10 mouse cellular contexts compared by ENCODE assay signal in genomic region chr8:120506562-120506961, GRCm38 (mm10).
DNase-seq lines count a peak whose midpoint lies in the region; ATAC-seq and TF ChIP-seq lines count a peak whose summit lies in the region.
"Had no signal": no experiment of that assay in that cellular context is flagged by ENCODE, and none has a peak within 500 bp of the region (broad histone marks: within the 10 kb centered on the region; RNA-seq: fewer than 3 reads in every experiment).

No protein-coding gene starts in this region.

- H3K9ac ChIP-seq in forebrain, embryonic 12.5 days: 0 out of 2 replicates have a peak overlapping the region, but pooled peaks have one; percentile 2
- H3K9ac ChIP-seq in forebrain, embryonic 11.5 days (ENCODE audit: low read length): no peak overlapping the region
- H3K9ac ChIP-seq in lung, embryonic 14.5 days: no peak overlapping the region
- no peak overlapping the region for H3K9ac ChIP-seq in forebrain, embryonic 15.5 days (replicated peaks)
- H3K9ac ChIP-seq: limb, embryonic 13.5 days had no signal

- H3K4me3 ChIP-seq in forebrain, embryonic 12.5 days (replicated peaks): no peak overlapping the region
- no peak overlapping the region for H3K4me3 ChIP-seq in forebrain, embryonic 11.5 days (ENCODE audit: low read depth, low read length)
- no peak overlapping the region for H3K4me3 ChIP-seq in lung, embryonic 14.5 days (ENCODE audit: low read depth, low read length)
- no peak overlapping the region for H3K4me3 ChIP-seq in forebrain, embryonic 15.5 days
- H3K4me3 ChIP-seq: limb, embryonic 13.5 days had no signal

- peaks cover 100% of the 10 kb centered on the region for H3K4me1 ChIP-seq in forebrain, embryonic 12.5 days
- peaks cover 84% of the 10 kb centered on the region for H3K4me1 ChIP-seq in forebrain, embryonic 11.5 days (replicated peaks; ENCODE audit: control insufficient read depth, insufficient read depth, low read length)
- peaks cover 54% of the 10 kb centered on the region for H3K4me1 ChIP-seq in lung, embryonic 14.5 days (ENCODE audit: insufficient read depth)
- H3K4me1 ChIP-seq in forebrain, embryonic 15.5 days: peaks cover 95% of the 10 kb centered on the region

- no peaks in the 10 kb centered on the region for H3K9me3 ChIP-seq in forebrain, embryonic 12.5 days
- H3K9me3 ChIP-seq in forebrain, embryonic 11.5 days (ENCODE audit: control insufficient read depth, low read length): no peaks in the 10 kb centered on the region
- no peaks in the 10 kb centered on the region for H3K9me3 ChIP-seq in lung, embryonic 14.5 days (ENCODE audit: low read depth, low read length)
- no peaks in the 10 kb centered on the region for H3K9me3 ChIP-seq in forebrain, embryonic 15.5 days
- H3K9me3 ChIP-seq: limb, embryonic 13.5 days had no signal

- ATAC-seq in forebrain, embryonic 12.5 days (ENCODE audit: low FRiP score): no peak
- no peak for ATAC-seq in forebrain, embryonic 11.5 days (replicated peaks; ENCODE audit: low FRiP score)
- ATAC-seq in lung, embryonic 14.5 days (ENCODE audit: insufficient read depth): no peak
- ATAC-seq in forebrain, embryonic 15.5 days (replicated peaks): no peak
- no peak for ATAC-seq in erythroblast, adult 5-6 weeks (replicated peaks; ENCODE audit: low FRiP score, poor library complexity, severe bottlenecking)

- DNase-seq in forebrain, embryonic 11.5 days (ENCODE audit: low spot score): no peak
- no peak for DNase-seq in lung, embryonic 14.5 days
- no peak for DNase-seq in lung, postnatal 14 days
- DNase-seq in naive thymus-derived CD4-positive, alpha-beta T cell, adult 2 months (ENCODE audit: low read depth): peak; percentile 47
- DNase-seq in embryo, embryonic 10.5 days (ENCODE audit: low spot score): no peak
- DNase-seq: adrenal gland, adult 2 months had no signal

- WGBS in forebrain, embryonic 12.5 days: 58% methylated on average over 2 of the region's 2 CpGs
- 46% methylated on average over 2 of the region's 2 CpGs for WGBS in forebrain, embryonic 11.5 days
- 57% methylated on average over 2 of the region's 2 CpGs for WGBS in lung, embryonic 14.5 days
- WGBS in forebrain, embryonic 15.5 days: 48% methylated on average over 2 of the region's 2 CpGs

- peak overlapping the region; percentile 54 for H3K4me2 ChIP-seq in forebrain, embryonic 12.5 days
- no peak overlapping the region for H3K4me2 ChIP-seq in forebrain, embryonic 11.5 days (ENCODE audit: low read depth, low read length, severe bottlenecking)
- H3K4me2 ChIP-seq in lung, embryonic 14.5 days: no peak overlapping the region
- H3K4me2 ChIP-seq in forebrain, embryonic 15.5 days (replicated peaks): no peak overlapping the region
- H3K4me2 ChIP-seq: limb, embryonic 13.5 days had no signal

- no peak overlapping the region for H3K27ac ChIP-seq in forebrain, embryonic 12.5 days
- no peak overlapping the region for H3K27ac ChIP-seq in forebrain, embryonic 11.5 days (ENCODE audit: low read depth, low read length)
- H3K27ac ChIP-seq in lung, embryonic 14.5 days (ENCODE audit: low read depth): no peak overlapping the region
- peak overlapping the region; percentile 88 for H3K27ac ChIP-seq in forebrain, embryonic 15.5 days (replicated peaks)
- H3K27ac ChIP-seq: limb, embryonic 13.5 days had no signal

- H3K27me3 ChIP-seq in forebrain, embryonic 12.5 days: peaks cover 27% of the 10 kb centered on the region
- H3K27me3 ChIP-seq in forebrain, embryonic 11.5 days (ENCODE audit: control insufficient read depth, insufficient read depth, low read length): peaks cover 8% of the 10 kb centered on the region; the same call in 1 of the 2 replicates
- H3K27me3 ChIP-seq in lung, embryonic 14.5 days (ENCODE audit: insufficient read depth, low read length): no peaks in the 10 kb centered on the region
- H3K27me3 ChIP-seq in forebrain, embryonic 15.5 days: no peaks in the 10 kb centered on the region

- peak; percentile 61 for TF ChIP-seq CTCF in lung, embryonic 14.5 days (IDR thresholded peaks at IDR 0.05; ENCODE audit: low read depth)

- H3K36me3 ChIP-seq in forebrain, embryonic 12.5 days (replicated peaks): no peaks in the 10 kb centered on the region
- no peaks in the 10 kb centered on the region for H3K36me3 ChIP-seq in forebrain, embryonic 11.5 days (ENCODE audit: control insufficient read depth, insufficient read depth, low read length)
- no peaks in the 10 kb centered on the region for H3K36me3 ChIP-seq in lung, embryonic 14.5 days (ENCODE audit: insufficient read depth)
- no peaks in the 10 kb centered on the region for H3K36me3 ChIP-seq in forebrain, embryonic 15.5 days
- H3K36me3 ChIP-seq: limb, embryonic 13.5 days had no signal
